Mouse (Mus musculus) ES-Bruce4 (cell line): ENCODE data around the gene Nlgn3.

Experiments
- CTCF ChIP-seq: IDR thresholded peaks from one replicate; pipeline ENCODE4 v1.8.1; 2011; ENCODE audit warnings: low read depth, low read length
- EP300 ChIP-seq: IDR thresholded peaks from 2 replicates; pipeline ENCODE4 v1.6.1; 2011; ENCODE audit warnings: low read depth, low read length; ENCODE audit not compliant: insufficient read depth
- POLR2A ChIP-seq: IDR thresholded peaks from one replicate; pipeline ENCODE4 v1.8.1; 2011; ENCODE audit warnings: low read length; ENCODE audit not compliant: insufficient read depth

GRCm38 (mm10) chrX:101370573-101370972 lies 71.6 kb downstream of the Nlgn3 start:
- TF ChIP-seq POLR2A = no peak
- no peak for TF ChIP-seq CTCF
- TF ChIP-seq EP300 = no peak
